Mouse (Mus musculus) bone marrow, adult 2 months (tissue): ENCODE measurements around the gene Large1.

Experiments used
- CTCF ChIP-seq: fragments of 200-500 bp; IDR thresholded peaks from 2 replicates; pipeline ENCODE4 v1.5.1; 2011; ENCODE audit warnings: low read length, control low read depth; ENCODE audit not compliant: control insufficient read depth, insufficient read depth
- POLR2A ChIP-seq: fragments of 200-500 bp; IDR thresholded peaks from 2 replicates; pipeline ENCODE4 v1.6.1; 2011; ENCODE audit warnings: low read depth, mild to moderate bottlenecking, control low read depth, low read length, borderline replicate concordance; ENCODE audit not compliant: control insufficient read depth

DNA sequence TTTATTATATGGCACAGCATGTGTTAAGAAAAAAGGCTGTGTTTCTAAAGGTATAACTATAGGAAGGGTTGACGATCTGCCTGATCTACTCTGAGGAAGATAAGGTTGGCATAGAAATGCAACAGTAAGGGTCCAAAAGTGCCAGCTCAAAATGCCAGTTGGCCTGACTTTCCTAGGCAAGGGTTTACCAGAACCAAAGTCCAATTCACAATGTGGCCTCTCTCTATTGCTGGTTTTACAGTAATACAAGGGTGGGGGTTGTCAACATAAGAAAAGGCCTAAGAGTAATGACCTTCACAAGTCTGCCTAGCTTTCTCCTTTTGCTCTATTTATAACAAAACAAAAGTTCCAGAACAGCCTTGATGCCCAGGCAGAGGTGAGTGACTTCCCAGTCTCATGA, 166.0 kb downstream of the Large1 start:
- TF ChIP-seq POLR2A (no peak), CTCF (no peak)
